Mouse (Mus musculus) naive thymus-derived CD4-positive, alpha-beta T cell, adult 2 months (primary cell): ENCODE measurements around the gene Cox17.
"Not testable (repeated sequence)": the region's sequence is repeated elsewhere in the genome, so short reads cannot be mapped to it uniquely, and the experiment has no call there.

Experiments
- DNase-seq: peaks from one replicate; pipeline ENCODE4 v3.0.0-alpha.2; 2011; ENCODE audit warnings: low read depth

Cox17 gene

GRCm38 (mm10) chr16:38346529-38347325 lies at the start of gene Cox17, which contains the start of gene Gm21987:
Gene Cox17, plus strand, starts transcription at chr16:38346991.
Gene Gm21987, plus strand, starts transcription at chr16:38347040.
- peak; percentile 95 for DNase-seq

GRCm38 (mm10) chr16:38298410-38298809 lies 48.4 kb upstream of the Cox17 start:
- DNase-seq: no peak

GRCm38 (mm10) chr16:38302367-38302766 lies 44.4 kb upstream of the Cox17 start:
- DNase-seq: no peak

- DNase-seq: no peak
Measured at GRCm38 (mm10) chr16:38304460-38305194, 42.2 kb upstream of the Cox17 start.

GRCm38 (mm10) chr16:38306571-38307220 lies 40.1 kb upstream of the Cox17 start:
- peak; percentile 2 for DNase-seq

GRCm38 (mm10) chr16:38307221-38307605 lies 39.6 kb upstream of the Cox17 start:
- DNase-seq: no peak

GRCm38 (mm10) chr16:38307651-38308050 lies 39.1 kb upstream of the Cox17 start:
- DNase-seq: no peak

GRCm38 (mm10) chr16:38308195-38308594 lies 38.6 kb upstream of the Cox17 start:
- no peak for DNase-seq

GRCm38 (mm10) chr16:38318492-38318891 lies 28.3 kb upstream of the Cox17 start:
- no peak for DNase-seq

- no peak for DNase-seq
Measured at GRCm38 (mm10) chr16:38319087-38319486, 27.7 kb upstream of the Cox17 start.

GRCm38 (mm10) chr16:38321452-38321935 lies 25.3 kb upstream of the Cox17 start:
- peak; percentile 66 for DNase-seq

GRCm38 (mm10) chr16:38324311-38324710 lies 22.5 kb upstream of the Cox17 start:
- no peak for DNase-seq

GRCm38 (mm10) chr16:38326778-38327397 lies 19.9 kb upstream of the Cox17 start:
- no peak for DNase-seq

- DNase-seq: no peak
Measured at GRCm38 (mm10) chr16:38329340-38329739, 17.5 kb upstream of the Cox17 start.

GRCm38 (mm10) chr16:38334431-38334830 lies 12.4 kb upstream of the Cox17 start:
- DNase-seq: no peak

GRCm38 (mm10) chr16:38338077-38338476 lies 8.7 kb upstream of the Cox17 start:
- DNase-seq: not testable (repeated sequence)

GRCm38 (mm10) chr16:38341396-38342324 lies 5.1 kb upstream of the Cox17 start, which contains the start of gene Maats1:
Gene Maats1, minus strand, starts transcription at chr16:38342143.
- peak; percentile 42 for DNase-seq

- DNase-seq: peak; percentile 34
Measured at GRCm38 (mm10) chr16:38344941-38345725, 1.7 kb upstream of the Cox17 start.

GRCm38 (mm10) chr16:38347588-38347987 lies 797 bp downstream of the Cox17 start:
- DNase-seq: no peak

GRCm38 (mm10) chr16:38348217-38348761 lies 1.5 kb downstream of the Cox17 start:
- no peak for DNase-seq
